20 mouse cellular contexts compared by ENCODE assay signal in the genomic region with DNA sequence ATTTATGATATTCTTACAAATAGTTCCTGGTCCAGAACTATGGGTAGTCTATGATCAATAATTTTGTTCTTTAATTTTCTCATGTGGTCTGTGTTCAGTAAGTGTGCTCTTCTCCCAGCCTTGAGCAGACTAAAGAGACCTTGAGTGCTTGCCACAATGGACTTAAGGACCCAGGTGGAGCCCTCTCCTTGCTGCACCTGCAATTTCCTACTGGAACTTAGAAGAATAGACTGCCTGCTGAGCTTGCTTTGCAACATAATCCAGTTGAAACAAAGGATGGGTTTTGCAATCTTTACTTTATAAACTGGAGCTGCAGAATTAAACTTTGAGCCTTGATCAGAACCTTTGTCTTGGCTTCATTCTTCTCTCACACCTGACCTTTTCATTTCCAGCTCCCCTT.
DNase-seq lines count a peak whose midpoint lies in the region; ATAC-seq and TF ChIP-seq lines count a peak whose summit lies in the region.
"Had no signal": no experiment of that assay in that cellular context is flagged by ENCODE, and none has a peak within 500 bp of the region (broad histone marks: within the 10 kb centered on the region; RNA-seq: fewer than 3 reads in every experiment).

No protein-coding gene starts in this region.

- H3K4me2 ChIP-seq in forebrain, embryonic 15.5 days (replicated peaks): no peak overlapping the region
- H3K4me2 ChIP-seq: embryonic facial prominence, embryonic 12.5 days; forebrain, embryonic 13.5 days had no signal

- TF ChIP-seq EP300 in ES-Bruce4 (IDR thresholded peaks at IDR 0.05; ENCODE audit: insufficient read depth, low read depth, low read length): peak; percentile 76

- no peaks in the 10 kb centered on the region for H3K27me3 ChIP-seq in ES-Bruce4 (ENCODE audit: control insufficient read depth, insufficient read depth, low read length, poor library complexity, severe bottlenecking)
- no peaks in the 10 kb centered on the region for H3K27me3 ChIP-seq in forebrain, embryonic 15.5 days
- H3K27me3 ChIP-seq: CH12.LX; embryonic facial prominence, embryonic 12.5 days; forebrain, embryonic 13.5 days had no signal

- no peak for TF ChIP-seq POLR2A in ES-Bruce4 (IDR thresholded peaks at IDR 0.05; ENCODE audit: insufficient read depth, low read length)

- H3K4me3 ChIP-seq in ES-Bruce4 (ENCODE audit: low read depth, low read length) (no peak overlapping the region), ES-E14 (ENCODE audit: insufficient read depth in 1 of 2, low read depth in 1 of 2, low read length in 2 of 2, poor library complexity in 1 of 2, severe bottlenecking in 1 of 2) (no peak overlapping the region)
- no peak overlapping the region for H3K4me3 ChIP-seq in forebrain, embryonic 15.5 days
- H3K4me3 ChIP-seq: embryonic facial prominence, embryonic 10.5 days; embryonic facial prominence, embryonic 12.5 days; forebrain, embryonic 13.5 days had no signal

- peak; percentile 21 for DNase-seq in ES-E14 (ENCODE audit: low read depth, low spot score)
- peak; percentile 60 for DNase-seq in ZHBTc4 (ENCODE audit: low read depth, low spot score)
- no peak for DNase-seq in yolk sac, embryonic 10.5 days (ENCODE audit: low spot score)
- DNase-seq: adrenal gland, adult 2 months; adrenal gland, postnatal 10 days; adrenal gland, postnatal 25 days; B cell, adult 2 months; cerebellum, adult 11-12 months; cerebellum, adult 2 months; cerebellum, adult 9-10 months; cerebellum, postnatal 10 days; cerebellum, postnatal 25 days had no signal

- H3K9me3 ChIP-seq in ES-Bruce4 (replicated peaks; ENCODE audit: control insufficient read depth, insufficient read depth, low read length, poor library complexity, severe bottlenecking) (peaks cover 25% of the 10 kb centered on the region), ES-E14 (ENCODE audit: control insufficient read depth, insufficient read depth, low read depth, low read length) (no peaks in the 10 kb centered on the region)
- no peaks in the 10 kb centered on the region for H3K9me3 ChIP-seq in forebrain, embryonic 15.5 days
- H3K9me3 ChIP-seq: embryonic facial prominence, embryonic 10.5 days; embryonic facial prominence, embryonic 12.5 days; forebrain, embryonic 13.5 days had no signal

- H3K27ac ChIP-seq in ES-Bruce4 (ENCODE audit: insufficient read depth, low read length): peak overlapping the region; percentile 44
- H3K27ac ChIP-seq in ES-E14 (ENCODE audit: insufficient read depth, low read depth, low read length, poor library complexity, severe bottlenecking): no peak overlapping the region
- H3K27ac ChIP-seq in forebrain, embryonic 15.5 days (replicated peaks): no peak overlapping the region
- H3K27ac ChIP-seq: embryonic facial prominence, embryonic 10.5 days; embryonic facial prominence, embryonic 12.5 days; forebrain, embryonic 13.5 days had no signal

- H3K36me3 ChIP-seq in ES-Bruce4 (ENCODE audit: control insufficient read depth, insufficient read depth, low read length, poor library complexity, severe bottlenecking): no peaks in the 10 kb centered on the region; the same call in 1 of the 2 replicates
- no peaks in the 10 kb centered on the region for H3K36me3 ChIP-seq in ES-E14 (ENCODE audit: control insufficient read depth, insufficient read depth, low read length, poor library complexity, severe bottlenecking)
- no peaks in the 10 kb centered on the region for H3K36me3 ChIP-seq in forebrain, embryonic 15.5 days
- H3K36me3 ChIP-seq: embryonic facial prominence, embryonic 10.5 days; embryonic facial prominence, embryonic 12.5 days had no signal

- no peaks in the 10 kb centered on the region for H3K4me1 ChIP-seq in ES-Bruce4 (ENCODE audit: control insufficient read depth, insufficient read depth, low read length)
- H3K4me1 ChIP-seq in ES-E14 (ENCODE audit: control insufficient read depth in 2 of 2, insufficient read depth in 2 of 2, low read length in 2 of 2, poor library complexity in 1 of 2): peaks cover 0 to 4% of the 10 kb centered on the region in 2 experiments; a peak in 1 of 4 replicates
- H3K4me1 ChIP-seq in forebrain, embryonic 15.5 days: no peaks in the 10 kb centered on the region
- H3K4me1 ChIP-seq: embryonic facial prominence, embryonic 10.5 days; embryonic facial prominence, embryonic 12.5 days; forebrain, embryonic 13.5 days had no signal

- H3K9ac ChIP-seq in ES-Bruce4 (ENCODE audit: low read depth, poor library complexity, severe bottlenecking) (no peak overlapping the region), ES-E14 (ENCODE audit: insufficient read depth, low read depth, low read length, poor library complexity, severe bottlenecking) (no peak overlapping the region)
- no peak overlapping the region for H3K9ac ChIP-seq in forebrain, embryonic 15.5 days (replicated peaks)
- H3K9ac ChIP-seq: embryonic facial prominence, embryonic 12.5 days; forebrain, embryonic 13.5 days had no signal

- no peak for TF ChIP-seq CTCF in ES-Bruce4 (IDR thresholded peaks at IDR 0.05; ENCODE audit: low read depth, low read length)

- in situ Hi-C loops in ES-E14 (cut with MboI; ENCODE audit: low sequenced_read_pairs in 2 of 2, unreplicated experiment in 2 of 2): no loop called here

- ATAC-seq in forebrain, embryonic 15.5 days (replicated peaks): no peak
- ATAC-seq: CD4-positive, CD25-positive, alpha-beta regulatory T cell, adult 4 months; forebrain, embryonic 13.5 days; forebrain, embryonic 16.5 days had no signal

TF ChIP-seq in ES-E14, 5 proteins besides CTCF, POLR2A, EP300 and RAD21:
- TF ChIP-seq HCFC1 (IDR thresholded peaks at IDR 0.05; ENCODE audit: borderline replicate concordance, insufficient read depth, low read length): no peak
- TF ChIP-seq CHD2 (IDR thresholded peaks at IDR 0.05; ENCODE audit: low read depth, low read length): no peak
- no peak for TF ChIP-seq MAFK (IDR thresholded peaks at IDR 0.05; ENCODE audit: insufficient read depth, low read depth, low read length)
- no peak for TF ChIP-seq ZC3H11A (IDR thresholded peaks at IDR 0.05; ENCODE audit: borderline replicate concordance, low read depth, low read length)
- no peak for TF ChIP-seq ZNF384 (IDR thresholded peaks at IDR 0.05; ENCODE audit: low read depth, low read length)
